Mouse (Mus musculus) intestine, embryonic 14.5 days (tissue): ENCODE measurements around the gene Xbp1. TPM values are rescaled to one million over a fixed set of nuclear protein-coding genes. Genes with fewer than 3 reads are reported as not detected.

ENCODE experiments used
- ATAC-seq: fragments of 200-750 bp; cut with Nextera tagmentation; replicated peaks from 2 replicates; pipeline ENCODE4 v1.8.0; 2017; ENCODE audit warnings: low read depth, moderate number of reproducible peaks, moderate TSS enrichment, moderate library complexity; ENCODE audit not compliant: low FRiP score, low TSS enrichment
- DNase-seq: peaks from one replicate; pipeline ENCODE4 v3.0.0-alpha.2; 2018; ENCODE audit warnings: low spot score
- H3K27ac ChIP-seq: fragments of 300-500 bp; sonication (generic); 2 replicates; pipeline ENCODE4 v1.5.1; 2014; ENCODE audit warnings: low read depth, mild to moderate bottlenecking, control low read depth
- H3K27me3 ChIP-seq: fragments of 300-500 bp; sonication (generic); replicated peaks from 2 replicates; pipeline ENCODE4 v1.6.1; 2014; ENCODE audit warnings: low read length, control low read depth; ENCODE audit not compliant: control insufficient read depth, insufficient read depth
- H3K36me3 ChIP-seq: fragments of 300-500 bp; sonication (generic); 2 replicates; pipeline ENCODE4 v1.6.1; 2014; ENCODE audit warnings: low read length, control low read depth; ENCODE audit not compliant: control insufficient read depth, insufficient read depth
- H3K4me1 ChIP-seq: fragments of 300-500 bp; sonication (generic); replicated peaks from 2 replicates; pipeline ENCODE4 v1.6.1; 2014; ENCODE audit warnings: low read length, control low read depth, mixed read lengths; ENCODE audit not compliant: control insufficient read depth, insufficient read depth
- H3K4me2 ChIP-seq: fragments of 300-500 bp; sonication (generic); 2 replicates; pipeline ENCODE4 v1.6.1; 2014; ENCODE audit warnings: low read length
- H3K4me3 ChIP-seq: fragments of 300-500 bp; sonication (generic); 2 replicates; pipeline ENCODE4 v1.5.1; 2014; ENCODE audit warnings: low read depth, low read length, control low read depth, mixed read lengths
- H3K9ac ChIP-seq: fragments of 300-500 bp; sonication (generic); 2 replicates; pipeline ENCODE4 v1.6.1; 2014; ENCODE audit warnings: mild to moderate bottlenecking, low read length
- H3K9me3 ChIP-seq: fragments of 300-500 bp; sonication (generic); 2 replicates; pipeline ENCODE4 v1.6.1; 2016; ENCODE audit warnings: low read length, control low read depth; ENCODE audit not compliant: control insufficient read depth
- WGBS: fragments of 180-500 bp; shearing (Covaris S2); extraction: QIAGEN DNeasy Blood & Tissue Kit; methylation state at CpG from one replicate; pipeline ENCODE4 v1.1.7; 2014; 5-methylcytosine and 5-hydroxymethylcytosine counted together
- polyA plus RNA-seq: library from polyadenylated mRNA; unstranded; fragments of >200 nt; fragmentation: Nextera tagmentation; extraction: Ambion mirVana; gene quantifications from 2 replicates; pipeline ENCODE4 v1.2.1, GENCODE M21; 2014

The Xbp1 gene
- polyA plus RNA-seq, 1 experiment from 2014 or later, result 202 TPM

DNA sequence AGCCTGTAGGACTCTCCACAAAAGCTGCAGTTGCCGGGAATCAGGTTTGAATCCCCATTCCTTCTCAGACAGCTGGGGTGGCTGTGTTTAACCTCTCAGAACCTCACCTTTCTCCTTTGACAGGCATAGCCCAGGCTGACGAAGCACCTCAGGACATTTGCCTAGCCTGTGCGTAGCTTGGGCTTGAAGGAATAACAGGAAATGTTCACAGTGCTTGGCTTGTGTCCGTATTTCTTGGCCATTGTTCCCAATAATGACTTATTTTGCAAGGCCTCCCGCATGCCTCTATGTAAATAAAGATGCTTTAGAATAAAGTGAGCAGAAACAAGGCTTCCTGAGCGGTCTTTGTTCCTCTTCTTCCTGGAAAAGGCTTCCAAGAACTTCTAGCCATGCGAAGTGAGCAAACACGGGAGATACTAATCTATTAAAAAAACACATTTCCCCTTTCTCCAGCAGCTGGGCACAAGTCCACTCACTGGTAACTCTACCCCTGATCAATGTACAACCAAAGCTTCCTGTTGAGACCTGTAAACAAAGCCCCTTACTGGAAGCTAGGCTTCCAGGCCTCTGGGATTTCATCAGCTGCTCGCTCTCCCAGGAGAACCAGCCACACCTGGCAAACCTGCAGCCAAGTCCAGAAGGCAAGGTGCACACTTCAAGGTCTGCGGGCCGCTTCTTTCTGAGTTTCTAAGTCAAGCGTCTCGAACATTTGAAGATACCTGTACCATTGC lies 21.4 kb upstream of the Xbp1 start:
- H3K4me2 ChIP-seq, result no peak overlapping the region
- 73% methylated on average over 13 of the region's 13 CpGs for WGBS
- no peaks in the 10 kb centered on the region for H3K9me3 ChIP-seq
- H3K27me3 ChIP-seq, result no peaks in the 10 kb centered on the region
- H3K4me3 ChIP-seq, result no peak overlapping the region
- ATAC-seq (0 out of 2 replicates have a peak, but pooled peaks have one; percentile 32), DNase-seq (no peak)
- H3K9ac ChIP-seq, result no peak overlapping the region
- H3K36me3 ChIP-seq, result no peaks in the 10 kb centered on the region
- H3K4me1 ChIP-seq, result no peaks in the 10 kb centered on the region
- no peak overlapping the region for H3K27ac ChIP-seq

- DNase-seq (no peak), ATAC-seq (no peak)
- no peaks in the 10 kb centered on the region for H3K9me3 ChIP-seq
- no peaks in the 10 kb centered on the region for H3K36me3 ChIP-seq
- H3K27ac ChIP-seq, result no peak overlapping the region
- H3K4me1 ChIP-seq, result no peaks in the 10 kb centered on the region
- no peak overlapping the region for H3K9ac ChIP-seq
- no peak overlapping the region for H3K4me2 ChIP-seq
- no peaks in the 10 kb centered on the region for H3K27me3 ChIP-seq
- H3K4me3 ChIP-seq, result no peak overlapping the region
- WGBS, result 83% methylated on average over 11 of the region's 11 CpGs
Measured at GRCm38 (mm10) chr11:5499961-5500644, 20.4 kb upstream of the Xbp1 start.

DNA sequence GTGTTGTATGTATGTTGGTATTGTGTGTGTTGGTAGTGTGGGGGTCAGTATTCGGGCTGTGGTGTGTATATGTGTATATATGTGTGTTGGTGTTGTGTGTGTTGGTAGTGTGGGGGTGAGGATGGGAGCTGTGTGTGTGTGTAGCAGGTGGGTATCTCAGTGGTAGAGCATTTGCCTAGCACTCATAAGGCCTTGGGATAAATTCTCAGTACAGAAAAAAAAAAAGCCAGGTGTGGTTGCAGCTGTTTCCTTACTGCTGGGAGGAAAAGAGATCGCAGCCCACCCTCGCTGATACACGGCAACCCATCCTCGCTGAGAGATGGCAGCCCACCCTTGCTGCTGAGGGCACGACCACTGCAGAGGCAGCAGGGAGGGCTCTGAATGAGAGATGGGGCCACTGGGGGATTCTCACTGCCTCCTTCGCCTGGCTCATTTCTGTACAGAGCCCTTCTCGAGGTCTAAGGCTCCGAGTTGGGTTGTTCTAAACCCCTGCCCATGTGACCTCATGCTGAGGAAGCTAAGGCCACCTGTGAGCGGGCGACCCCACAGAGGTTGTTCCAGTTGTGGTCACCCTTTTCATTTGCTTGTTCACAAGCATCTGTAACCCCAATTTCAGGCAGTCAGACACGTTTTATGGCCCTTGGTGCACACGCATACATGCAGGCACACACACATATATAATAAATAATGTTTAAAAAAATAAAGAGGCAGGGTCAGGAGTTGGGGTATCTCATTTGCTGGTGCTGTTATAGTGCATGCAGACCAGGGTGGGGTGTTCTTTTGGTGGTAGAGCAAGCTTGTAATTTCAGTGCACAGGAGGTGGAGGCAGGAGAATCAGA lies 19.3 kb upstream of the Xbp1 start:
- no peak overlapping the region for H3K4me3 ChIP-seq
- no peak overlapping the region for H3K9ac ChIP-seq
- ATAC-seq (no peak), DNase-seq (no peak)
- no peaks in the 10 kb centered on the region for H3K4me1 ChIP-seq
- WGBS, result 81% methylated on average over 13 of the region's 13 CpGs
- H3K36me3 ChIP-seq, result no peaks in the 10 kb centered on the region
- no peak overlapping the region for H3K4me2 ChIP-seq
- H3K9me3 ChIP-seq, result no peaks in the 10 kb centered on the region
- no peaks in the 10 kb centered on the region for H3K27me3 ChIP-seq
- H3K27ac ChIP-seq, result no peak overlapping the region

GRCm38 (mm10) chr11:5502351-5503051 lies 18.0 kb upstream of the Xbp1 start:
- ATAC-seq (no peak), DNase-seq (no peak)
- Histone ChIP-seq H3K9me3 (no peaks in the 10 kb centered on the region), H3K4me2 (no peak overlapping the region), H3K27me3 (no peaks in the 10 kb centered on the region), H3K4me3 (no peak overlapping the region), H3K27ac (no peak overlapping the region), H3K36me3 (no peaks in the 10 kb centered on the region), H3K9ac (no peak overlapping the region), H3K4me1 (no peaks in the 10 kb centered on the region)
- 86% methylated on average over 10 of the region's 10 CpGs for WGBS

DNA sequence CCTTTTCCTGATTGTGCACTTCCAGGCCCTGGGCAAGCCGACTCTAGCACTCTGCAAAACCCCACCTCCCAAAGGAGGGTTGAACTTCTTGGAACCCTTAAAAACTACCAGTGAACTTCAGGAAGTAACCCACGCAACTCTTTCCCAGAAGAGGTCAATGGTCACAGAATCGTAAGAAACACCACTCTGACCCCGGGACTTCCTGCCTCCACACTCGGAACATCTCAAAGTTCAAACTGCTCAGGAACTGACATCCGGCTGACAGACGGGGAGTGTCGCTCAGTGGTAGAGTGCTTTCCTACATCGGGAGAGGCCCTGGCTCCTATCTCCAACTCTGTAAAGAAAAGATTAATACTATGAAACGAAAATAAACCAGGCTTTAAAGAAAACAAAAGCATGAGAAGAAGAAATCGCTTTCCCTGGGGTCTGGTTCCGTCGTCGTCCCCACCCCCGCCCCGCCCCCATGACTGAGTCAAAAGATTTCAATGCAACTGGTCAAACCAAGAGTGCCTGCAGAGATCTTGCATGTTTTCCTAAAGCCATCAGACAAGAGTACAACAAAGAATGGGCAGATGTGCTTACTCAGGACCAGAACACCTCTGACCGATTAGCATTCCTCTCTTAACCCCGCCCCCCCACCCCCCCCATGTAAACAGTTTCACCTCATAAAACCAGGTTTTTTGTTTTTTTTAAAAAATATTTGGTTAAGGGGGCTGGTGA lies 14.4 kb upstream of the Xbp1 start:
- Histone ChIP-seq H3K4me1 (no peaks in the 10 kb centered on the region), H3K9me3 (no peaks in the 10 kb centered on the region), H3K27ac (peak overlapping the region; percentile 17; the same call in 1 of the 2 replicates), H3K4me3 (peak overlapping the region; percentile 21; the same call in 1 of the 2 replicates), H3K36me3 (no peaks in the 10 kb centered on the region), H3K9ac (no peak overlapping the region), H3K4me2 (peak overlapping the region; percentile 43), H3K27me3 (no peaks in the 10 kb centered on the region)
- 20% methylated on average over 18 of the region's 18 CpGs for WGBS
- DNase-seq (no peak), ATAC-seq (no peak; the same call in 1 of the 2 replicates)

- Histone ChIP-seq H3K4me3 (no peak overlapping the region), H3K4me1 (no peaks in the 10 kb centered on the region), H3K36me3 (no peaks in the 10 kb centered on the region), H3K4me2 (no peak overlapping the region), H3K27me3 (no peaks in the 10 kb centered on the region), H3K9me3 (no peaks in the 10 kb centered on the region), H3K9ac (no peak overlapping the region), H3K27ac (no peak overlapping the region)
- DNase-seq, result no peak
- no peak for ATAC-seq
- WGBS, result 77% methylated on average over 8 of the region's 8 CpGs
Measured at GRCm38 (mm10) chr11:5509215-5510098, 11.0 kb upstream of the Xbp1 start.

DNA sequence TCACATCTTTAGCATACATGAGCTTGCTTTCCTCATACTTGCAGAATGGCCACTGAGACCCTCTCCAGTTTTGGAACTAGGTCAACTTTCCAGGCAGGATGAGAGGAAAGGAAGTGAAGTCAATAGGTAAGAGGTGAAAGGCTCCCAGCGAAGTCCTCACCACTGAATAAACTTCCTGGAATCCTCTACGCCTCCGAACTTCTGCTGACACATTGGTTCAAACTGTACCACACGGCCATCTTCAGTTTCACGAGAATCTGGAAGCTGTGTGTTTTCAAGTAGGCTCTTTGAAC lies 10.4 kb upstream of the Xbp1 start:
- no peak overlapping the region for H3K4me3 ChIP-seq
- WGBS, result 63% methylated on average over 5 of the region's 5 CpGs
- DNase-seq, result no peak
- H3K9me3 ChIP-seq, result no peaks in the 10 kb centered on the region
- H3K27me3 ChIP-seq, result no peaks in the 10 kb centered on the region
- no peak overlapping the region for H3K27ac ChIP-seq
- no peak for ATAC-seq
- no peak overlapping the region for H3K9ac ChIP-seq
- H3K36me3 ChIP-seq, result no peaks in the 10 kb centered on the region
- H3K4me2 ChIP-seq, result no peak overlapping the region
- no peaks in the 10 kb centered on the region for H3K4me1 ChIP-seq
